Comparison of ENCODE assay signal across 23 mouse cellular contexts in the genomic region with DNA sequence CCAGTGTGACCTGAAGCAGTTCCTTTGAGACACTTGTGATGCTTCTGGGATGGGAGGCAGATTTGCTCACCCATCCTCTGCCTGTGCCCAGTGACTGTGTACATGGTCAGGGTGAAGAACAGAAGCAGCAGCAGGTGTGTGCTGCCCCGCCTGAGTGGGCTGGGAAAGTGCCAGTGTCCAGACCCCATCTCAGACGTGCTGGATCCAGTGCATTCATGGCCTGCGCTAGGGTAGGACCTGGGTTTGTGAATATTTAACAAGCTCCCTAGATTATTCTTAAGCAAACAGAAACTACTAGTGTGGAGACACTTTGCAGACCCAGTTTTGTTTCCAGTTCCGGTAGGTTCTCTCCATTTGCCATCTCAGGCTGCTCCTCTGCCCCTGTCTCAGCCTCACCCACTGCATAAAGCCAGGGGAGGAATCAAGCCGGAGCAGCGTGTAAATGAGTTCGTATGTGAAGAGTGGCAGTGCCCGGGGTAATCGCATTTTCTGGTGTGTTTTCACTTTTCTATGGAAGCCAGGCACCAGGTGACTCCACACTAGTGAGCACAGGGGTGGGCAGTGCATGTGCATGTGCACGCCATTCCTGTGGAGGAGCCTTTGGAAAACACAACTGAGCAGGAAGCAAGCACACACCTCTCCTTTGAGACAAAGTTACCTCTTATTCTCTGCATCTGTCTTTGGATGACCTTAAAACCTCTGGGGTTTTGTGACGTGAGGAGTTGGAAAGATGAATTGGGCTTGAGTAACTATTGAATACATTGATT.
DNase-seq lines count a peak whose midpoint lies in the region; ATAC-seq and TF ChIP-seq lines count a peak whose summit lies in the region.
"Had no signal": no experiment of that assay in that cellular context is flagged by ENCODE, and none has a peak within 500 bp of the region (broad histone marks: within the 10 kb centered on the region; RNA-seq: fewer than 3 reads in every experiment).

No protein-coding gene starts in this region.

- H3K9me3 ChIP-seq in liver, embryonic 11.5 days (ENCODE audit: control insufficient read depth, low read length), result no peaks in the 10 kb centered on the region
- H3K9me3 ChIP-seq in stomach, embryonic 14.5 days (ENCODE audit: control insufficient read depth, low read depth, low read length), result no peaks in the 10 kb centered on the region
- H3K9me3 ChIP-seq: embryonic facial prominence, embryonic 15.5 days; heart, embryonic 15.5 days; limb, embryonic 13.5 days; megakaryocyte, embryonic 14.5 days had no signal

- DNase-seq in cerebellum, postnatal 10 days, result peak; percentile 10 to 15
- DNase-seq in cerebellum, postnatal 25 days, result no peak
- DNase-seq in liver, adult 2 months (ENCODE audit: extremely low read depth, low read depth, low spot score), result peak; percentile 23
- DNase-seq in liver, embryonic 11.5 days (ENCODE audit: low spot score), result no peak
- DNase-seq: adrenal gland, postnatal 14 days; cerebellum, adult 2 months; gastrocnemius, postnatal 14 days; heart, postnatal 4 days; lung, embryonic 14.5 days; midbrain, embryonic 14.5 days; right cerebral cortex, postnatal 14 days; thymus, postnatal 25 days had no signal

- H3K27ac ChIP-seq in liver, adult 2 months (replicated peaks; ENCODE audit: insufficient read depth, low read depth, low read length), result no peak overlapping the region
- no peak overlapping the region for H3K27ac ChIP-seq in liver, embryonic 11.5 days (ENCODE audit: low read depth, low read length)
- peak overlapping the region; percentile 40 for H3K27ac ChIP-seq in stomach, embryonic 14.5 days (ENCODE audit: low read length)
- H3K27ac ChIP-seq: embryonic facial prominence, embryonic 15.5 days; heart, embryonic 15.5 days; hindbrain, embryonic 14.5 days; limb, embryonic 13.5 days; liver, embryonic 14.5 days had no signal

- H3K4me2 ChIP-seq in liver, embryonic 11.5 days, result no peak overlapping the region
- H3K4me2 ChIP-seq in stomach, embryonic 14.5 days (replicated peaks; ENCODE audit: low read depth, low read length), result no peak overlapping the region
- H3K4me2 ChIP-seq: embryonic facial prominence, embryonic 15.5 days; heart, embryonic 15.5 days; hindbrain, embryonic 14.5 days; limb, embryonic 13.5 days; lung, embryonic 14.5 days had no signal

- H3K27me3 ChIP-seq in liver, adult 2 months (ENCODE audit: control insufficient read depth, insufficient read depth, low read length), result no peaks in the 10 kb centered on the region
- no peaks in the 10 kb centered on the region for H3K27me3 ChIP-seq in liver, embryonic 11.5 days (replicated peaks; ENCODE audit: control insufficient read depth, insufficient read depth, low read length)
- H3K27me3 ChIP-seq in stomach, embryonic 14.5 days (ENCODE audit: control insufficient read depth, insufficient read depth, low read length), result no peaks in the 10 kb centered on the region
- H3K27me3 ChIP-seq: embryonic facial prominence, embryonic 15.5 days; heart, embryonic 15.5 days; limb, embryonic 13.5 days; megakaryocyte, embryonic 14.5 days had no signal

- no peak for ATAC-seq in liver, embryonic 11.5 days (replicated peaks; ENCODE audit: low FRiP score)
- ATAC-seq in stomach, embryonic 14.5 days (ENCODE audit: insufficient number of reproducible peaks, insufficient read depth, low FRiP score, low read depth), result peak; percentile 79
- no peak for ATAC-seq in megakaryocyte progenitor cell, adult 5-6 weeks (replicated peaks; ENCODE audit: poor library complexity)
- no peak for ATAC-seq in activated CD4-positive, CD25-positive, alpha-beta regulatory T cell, adult 4 months
- ATAC-seq: forebrain, embryonic 16.5 days; inflammation-experienced regulatory T-cells, adult 6 months had no signal

- no peak for TF ChIP-seq CTCF in liver, adult 2 months (IDR thresholded peaks at IDR 0.05; ENCODE audit: low read depth, low read length)

- no peak overlapping the region for H3K4me3 ChIP-seq in liver, adult 2 months (ENCODE audit: insufficient read depth, low read depth, low read length)
- no peak overlapping the region for H3K4me3 ChIP-seq in liver, embryonic 11.5 days (ENCODE audit: low read depth, low read length)
- H3K4me3 ChIP-seq in stomach, embryonic 14.5 days (ENCODE audit: low read depth, low read length), result no peak overlapping the region
- H3K4me3 ChIP-seq: embryonic facial prominence, embryonic 15.5 days; heart, embryonic 15.5 days; limb, embryonic 13.5 days; megakaryocyte, embryonic 14.5 days had no signal

- H3K9ac ChIP-seq in liver, adult 2 months (ENCODE audit: low read depth, low read length), result no peak overlapping the region
- no peak overlapping the region for H3K9ac ChIP-seq in liver, embryonic 11.5 days (ENCODE audit: low read depth, low read length)
- no peak overlapping the region for H3K9ac ChIP-seq in stomach, embryonic 14.5 days (replicated peaks; ENCODE audit: low read depth, low read length)
- H3K9ac ChIP-seq: embryonic facial prominence, embryonic 15.5 days; heart, embryonic 15.5 days; hindbrain, embryonic 14.5 days; limb, embryonic 13.5 days; liver, embryonic 14.5 days; lung, embryonic 14.5 days had no signal

- H3K79me2 ChIP-seq in liver, adult 2 months (ENCODE audit: control insufficient read depth, insufficient read depth, low read length), result no peaks in the 10 kb centered on the region

- no peak for TF ChIP-seq POLR2A in liver, adult 2 months (IDR thresholded peaks at IDR 0.05; ENCODE audit: extremely low read depth, insufficient read depth, low read length)

- H3K36me3 ChIP-seq in liver, adult 2 months (ENCODE audit: control insufficient read depth, insufficient read depth, low read length), result no peaks in the 10 kb centered on the region
- no peaks in the 10 kb centered on the region for H3K36me3 ChIP-seq in liver, embryonic 11.5 days (ENCODE audit: control insufficient read depth, insufficient read depth, low read length)
- H3K36me3 ChIP-seq in stomach, embryonic 14.5 days (ENCODE audit: control insufficient read depth, insufficient read depth, low read length), result no peaks in the 10 kb centered on the region
- H3K36me3 ChIP-seq: embryonic facial prominence, embryonic 15.5 days; heart, embryonic 15.5 days; limb, embryonic 13.5 days had no signal

- 72% methylated on average over 11 of the region's 11 CpGs for WGBS in liver, adult 2 months
- WGBS in liver, embryonic 11.5 days, result 89% methylated on average over 11 of the region's 11 CpGs
- WGBS in stomach, embryonic 14.5 days, result 77% methylated on average over 11 of the region's 11 CpGs

- H3K4me1 ChIP-seq in liver, adult 2 months (ENCODE audit: control insufficient read depth, insufficient read depth, low read length), result peaks cover 8% of the 10 kb centered on the region; the same call in 1 of the 2 replicates
- H3K4me1 ChIP-seq in liver, embryonic 11.5 days (replicated peaks; ENCODE audit: control insufficient read depth, insufficient read depth, low read length), result no peaks in the 10 kb centered on the region; the same call in 1 of the 2 replicates
- H3K4me1 ChIP-seq in stomach, embryonic 14.5 days (ENCODE audit: control insufficient read depth, insufficient read depth, low read length), result no peaks in the 10 kb centered on the region; the same call in none of the 2 replicates

Comparison
In these comparisons a context has a peak if more than half of its experiments do, and no peak if none do; other contexts are left out.
1. DNase-seq: peak in cerebellum, postnatal 10 days (2 of 2) and liver, adult 2 months (single experiment); none in cerebellum, postnatal 25 days (0 of 2) and liver, embryonic 11.5 days (single experiment).